Mouse (Mus musculus) testis, postnatal 10 days (tissue): ENCODE measurements around the gene Jchain.

ENCODE experiments used
- DNase-seq: peaks from one replicate; pipeline ENCODE4 v3.0.0; 2021; ENCODE audit warnings: low spot score

The Jchain gene

DNA sequence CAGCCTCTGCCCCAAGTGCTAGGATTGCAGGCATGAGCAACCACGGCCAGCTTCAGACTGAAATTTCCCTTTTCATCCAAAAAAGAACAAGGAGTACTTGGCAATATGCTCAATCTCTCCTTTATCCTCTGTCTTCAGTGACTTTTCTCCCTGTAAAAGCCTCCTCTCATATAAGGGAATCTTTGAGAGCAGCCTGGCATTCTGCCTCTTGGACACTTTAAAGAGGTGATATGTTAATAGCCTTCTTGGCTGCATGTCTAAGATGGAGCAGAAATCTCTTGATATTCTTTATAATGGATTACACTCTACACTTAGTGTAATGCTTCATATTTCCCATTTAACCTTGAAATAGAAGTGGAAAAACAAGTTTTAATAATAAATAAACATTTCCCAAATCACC, 3.2 kb upstream of the Jchain start:
- no peak for DNase-seq

- DNase-seq, result peak; percentile 46
Observed at GRCm38 (mm10) chr5:88519232-88519631, 8.5 kb downstream of the Jchain start.

DNA sequence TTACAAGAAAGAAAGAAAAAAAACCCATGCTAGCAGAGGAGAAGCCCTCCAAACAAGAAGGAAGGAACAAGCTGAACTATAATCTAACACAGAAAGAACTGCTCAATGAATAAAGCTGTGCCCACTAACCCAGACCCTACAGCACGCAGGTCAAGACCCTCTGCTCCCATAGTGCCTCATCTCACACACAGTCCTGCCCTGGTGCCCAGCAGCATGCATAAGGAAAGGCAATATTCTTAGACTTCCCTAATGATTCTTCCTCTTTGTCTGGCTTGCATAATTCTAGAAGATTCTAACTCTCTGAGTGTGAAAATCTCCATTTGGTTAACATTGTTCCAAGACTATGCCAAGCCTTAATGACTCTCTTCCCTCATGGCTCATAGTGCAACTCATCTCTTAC, 18.7 kb downstream of the Jchain start:
- no peak for DNase-seq

DNA sequence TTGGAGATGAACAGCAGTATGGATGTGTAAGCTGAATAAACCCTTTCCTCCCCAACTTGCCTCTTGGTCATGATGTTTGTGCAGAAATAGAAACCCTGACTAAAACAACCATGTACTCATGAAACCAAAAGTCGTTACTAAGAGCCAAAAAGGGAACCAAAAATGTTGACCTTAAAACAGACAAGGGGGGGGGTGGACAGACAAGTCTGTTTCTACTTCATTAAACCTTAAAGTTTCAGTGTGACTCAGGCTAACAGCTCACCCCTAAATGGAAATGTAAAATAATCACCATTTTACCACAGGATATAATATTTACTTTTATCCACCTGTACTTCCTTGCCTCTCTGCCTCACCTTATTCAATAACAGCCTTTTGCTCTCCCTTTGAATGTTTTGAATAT, 19.1 kb downstream of the Jchain start:
- no peak for DNase-seq

DNA sequence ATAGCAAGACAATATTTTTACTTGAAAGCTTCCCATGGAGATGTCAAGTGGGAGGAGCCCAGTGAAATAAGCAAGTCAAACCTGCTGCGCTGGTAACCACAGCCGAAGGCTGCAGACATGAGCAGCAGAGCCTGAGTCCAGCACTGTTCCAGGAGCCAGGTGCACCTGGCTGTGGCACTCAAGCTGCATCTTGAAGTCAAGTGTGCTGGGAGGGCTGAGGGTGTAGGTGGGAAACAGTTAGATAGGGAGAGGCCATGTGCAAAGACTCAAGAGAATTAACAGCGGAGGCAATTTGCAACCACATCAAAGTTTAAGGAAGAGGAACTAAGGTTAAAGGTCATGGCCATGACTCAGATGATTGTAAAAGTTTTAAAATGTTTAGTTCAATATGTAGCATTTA, 27.9 kb downstream of the Jchain start:
- DNase-seq, result no peak

- no peak for DNase-seq
Observed at GRCm38 (mm10) chr5:88491111-88491510, 36.6 kb downstream of the Jchain start.

GRCm38 (mm10) chr5:88489004-88489403, 38.7 kb downstream of the Jchain start:
- DNase-seq, result no peak

- DNase-seq, result no peak
Observed at GRCm38 (mm10) chr5:88487675-88488074, 40.0 kb downstream of the Jchain start, which contains the start of gene Enam. Gene Enam, plus strand, starts transcription at chr5:88487975.
